17 mouse cellular contexts compared by ENCODE assay signal in genomic region chr3:32470449-32470848, GRCm38 (mm10). TPM values are rescaled to one million over a fixed set of nuclear protein-coding genes. Genes with fewer than 3 reads are reported as not detected.
"Had no signal": no experiment of that assay in that cellular context is flagged by ENCODE, and none has a peak within 500 bp of the region (broad histone marks: within the 10 kb centered on the region; RNA-seq: fewer than 3 reads in every experiment).

No protein-coding gene starts in this region.

- H3K4me1 ChIP-seq: megakaryocyte, embryonic 14.5 days; midbrain, embryonic 13.5 days had no signal

- H3K27ac ChIP-seq: limb, embryonic 15.5 days; liver, embryonic 14.5 days; lung, embryonic 15.5 days; midbrain, embryonic 10.5 days; midbrain, embryonic 13.5 days; neural tube, embryonic 13.5 days; stomach, embryonic 15.5 days had no signal

- DNase-seq: left cerebral cortex, postnatal 4 days; liver, postnatal 0 days; retina, postnatal 1 day; spleen, adult 18-20 months; thymus, postnatal 25 days had no signal

- ATAC-seq: inflammation-experienced regulatory T-cells, adult 6 months; liver, postnatal 0 days; midbrain, embryonic 16.5 days had no signal

- H3K9ac ChIP-seq: limb, embryonic 15.5 days; liver, embryonic 14.5 days; liver, postnatal 0 days; lung, embryonic 15.5 days; midbrain, embryonic 13.5 days; neural tube, embryonic 13.5 days; stomach, embryonic 15.5 days had no signal

- H3K36me3 ChIP-seq: lung, embryonic 15.5 days; midbrain, embryonic 10.5 days; stomach, embryonic 15.5 days had no signal

- H3K4me3 ChIP-seq: limb, embryonic 15.5 days; lung, embryonic 15.5 days; megakaryocyte, embryonic 14.5 days; midbrain, embryonic 10.5 days; midbrain, embryonic 13.5 days; myocyte; neural tube, embryonic 13.5 days; stomach, embryonic 15.5 days had no signal

- H3K27me3 ChIP-seq: limb, embryonic 15.5 days; lung, embryonic 15.5 days; midbrain, embryonic 13.5 days; neural tube, embryonic 13.5 days; stomach, embryonic 15.5 days had no signal

- H3K9me3 ChIP-seq: limb, embryonic 15.5 days; lung, embryonic 15.5 days; megakaryocyte, embryonic 14.5 days; midbrain, embryonic 10.5 days; midbrain, embryonic 13.5 days; neural tube, embryonic 13.5 days; stomach, embryonic 15.5 days had no signal

- H3K4me2 ChIP-seq: limb, embryonic 15.5 days; liver, embryonic 11.5 days; lung, embryonic 15.5 days; midbrain, embryonic 13.5 days; neural tube, embryonic 13.5 days; stomach, embryonic 15.5 days had no signal

RNA-seq across cellular contexts. Expression of gene Kcnmb3, which starts 21.6 kb away (rescaled TPM):
- polyA plus RNA-seq: limb, embryonic 15.5 days; liver, embryonic 14.5 days; liver, postnatal 0 days; lung, embryonic 15.5 days; midbrain, embryonic 10.5 days; myocyte had no signal
